In genomic region chr14:48154641-48155040, GRCm38 (mm10) we compare ENCODE assay signal across 20 mouse cellular contexts. TPM values are rescaled to one million over a fixed set of nuclear protein-coding genes. Genes with fewer than 3 reads are reported as not detected.
A peak's percentile ranks its signal among the peaks of the same experiment; 100 is the strongest.
DNase-seq lines count a peak whose midpoint lies in the region; ATAC-seq and TF ChIP-seq lines count a peak whose summit lies in the region.
"Had no signal": no experiment of that assay in that cellular context is flagged by ENCODE, and none has a peak within 500 bp of the region (broad histone marks: within the 10 kb centered on the region; RNA-seq: fewer than 3 reads in every experiment).

No protein-coding gene starts in this region.

- H3K4me3 ChIP-seq in embryonic facial prominence, embryonic 13.5 days = no peak overlapping the region
- H3K4me3 ChIP-seq in embryonic facial prominence, embryonic 10.5 days = no peak overlapping the region
- no peak overlapping the region for H3K4me3 ChIP-seq in kidney, embryonic 14.5 days (ENCODE audit: low read length)
- no peak overlapping the region for H3K4me3 ChIP-seq in kidney, adult 2 months (ENCODE audit: insufficient read depth, low read depth, low read length)
- H3K4me3 ChIP-seq in liver, adult 2 months (ENCODE audit: insufficient read depth, low read depth, low read length) = no peak overlapping the region
- H3K4me3 ChIP-seq in liver, embryonic 12.5 days = no peak overlapping the region
- no peak overlapping the region for H3K4me3 ChIP-seq in layer of hippocampus, adult 2 months
- H3K4me3 ChIP-seq: forebrain, embryonic 15.5 days; heart, embryonic 15.5 days; hindbrain, embryonic 13.5 days had no signal

- ATAC-seq in embryonic facial prominence, embryonic 13.5 days (ENCODE audit: insufficient number of reproducible peaks, insufficient read depth, low FRiP score, low TSS enrichment, low read depth) = no peak
- ATAC-seq in kidney, embryonic 14.5 days (ENCODE audit: low FRiP score, low TSS enrichment) = peak; percentile 68; the same call in 1 of the 2 replicates
- no peak for ATAC-seq in liver, embryonic 12.5 days
- ATAC-seq: CD4-positive, CD25-positive, alpha-beta regulatory T cell, adult 4 months; forebrain, embryonic 15.5 days had no signal

- H3K4me1 ChIP-seq in embryonic facial prominence, embryonic 13.5 days = peaks cover 29% of the 10 kb centered on the region
- peaks cover 55% of the 10 kb centered on the region for H3K4me1 ChIP-seq in embryonic facial prominence, embryonic 10.5 days
- 0 out of 2 replicates have a peak, but pooled peaks cover 8% of the 10 kb centered on the region for H3K4me1 ChIP-seq in kidney, embryonic 14.5 days (ENCODE audit: control insufficient read depth, insufficient read depth, low read length)
- peaks cover 16% of the 10 kb centered on the region for H3K4me1 ChIP-seq in kidney, adult 2 months (ENCODE audit: control insufficient read depth, insufficient read depth, low read length)
- peaks cover 7% of the 10 kb centered on the region for H3K4me1 ChIP-seq in liver, adult 2 months (ENCODE audit: control insufficient read depth, insufficient read depth, low read length)
- no peaks in the 10 kb centered on the region for H3K4me1 ChIP-seq in liver, embryonic 12.5 days
- H3K4me1 ChIP-seq: forebrain, embryonic 15.5 days; heart, embryonic 15.5 days had no signal

- 0 out of 2 replicates have a peak overlapping the region, but pooled peaks have one; percentile 37 for H3K4me2 ChIP-seq in embryonic facial prominence, embryonic 13.5 days
- H3K4me2 ChIP-seq in kidney, embryonic 14.5 days (replicated peaks; ENCODE audit: low read depth, low read length) = no peak overlapping the region
- no peak overlapping the region for H3K4me2 ChIP-seq in liver, embryonic 12.5 days
- H3K4me2 ChIP-seq: forebrain, embryonic 15.5 days; heart, embryonic 11.5 days; heart, embryonic 15.5 days; hindbrain, embryonic 13.5 days had no signal

- DNase-seq in embryonic facial prominence, embryonic 10.5 days (ENCODE audit: low spot score) = no peak
- DNase-seq in kidney, adult 2 months = no peak
- peak; percentile 66 for DNase-seq in liver, adult 2 months (ENCODE audit: extremely low read depth, low read depth, low spot score)
- no peak for DNase-seq in layer of hippocampus, adult 2 months (ENCODE audit: low spot score in 2 of 2)
- DNase-seq: adrenal gland, adult 8-10 months; adrenal gland, postnatal 36 days; B cell, adult 2 months; cerebellum, adult 2 months; cerebellum, postnatal 10 days; gastrocnemius, postnatal 14 days; heart, postnatal 14 days had no signal

- no peak overlapping the region for H3K9ac ChIP-seq in embryonic facial prominence, embryonic 13.5 days
- no peak overlapping the region for H3K9ac ChIP-seq in kidney, embryonic 14.5 days (ENCODE audit: low read depth, low read length)
- no peak overlapping the region for H3K9ac ChIP-seq in liver, adult 2 months (ENCODE audit: low read depth, low read length)
- no peak overlapping the region for H3K9ac ChIP-seq in liver, embryonic 12.5 days
- H3K9ac ChIP-seq: forebrain, embryonic 15.5 days; heart, embryonic 15.5 days; hindbrain, embryonic 13.5 days had no signal

- no peaks in the 10 kb centered on the region for H3K27me3 ChIP-seq in embryonic facial prominence, embryonic 13.5 days
- H3K27me3 ChIP-seq in embryonic facial prominence, embryonic 10.5 days (replicated peaks; ENCODE audit: low read depth, poor library complexity, severe bottlenecking) = no peaks in the 10 kb centered on the region
- H3K27me3 ChIP-seq in kidney, embryonic 14.5 days (ENCODE audit: control insufficient read depth, insufficient read depth, low read length) = no peaks in the 10 kb centered on the region
- no peaks in the 10 kb centered on the region for H3K27me3 ChIP-seq in kidney, adult 2 months (replicated peaks; ENCODE audit: control insufficient read depth, insufficient read depth, low read length)
- H3K27me3 ChIP-seq in liver, adult 2 months (ENCODE audit: control insufficient read depth, insufficient read depth, low read length) = no peaks in the 10 kb centered on the region
- no peaks in the 10 kb centered on the region for H3K27me3 ChIP-seq in liver, embryonic 12.5 days (replicated peaks)
- H3K27me3 ChIP-seq: forebrain, embryonic 15.5 days; heart, embryonic 15.5 days; hindbrain, embryonic 13.5 days had no signal

- H3K9me3 ChIP-seq in embryonic facial prominence, embryonic 13.5 days = no peaks in the 10 kb centered on the region
- H3K9me3 ChIP-seq in embryonic facial prominence, embryonic 10.5 days = no peaks in the 10 kb centered on the region
- peaks cover 2% of the 10 kb centered on the region; the same call in 1 of the 2 replicates for H3K9me3 ChIP-seq in kidney, embryonic 14.5 days (ENCODE audit: control insufficient read depth, low read length)
- H3K9me3 ChIP-seq in liver, embryonic 12.5 days (replicated peaks) = no peaks in the 10 kb centered on the region
- H3K9me3 ChIP-seq: forebrain, embryonic 15.5 days; G1E; heart, embryonic 15.5 days; hindbrain, embryonic 13.5 days had no signal

- H3K27ac ChIP-seq in embryonic facial prominence, embryonic 13.5 days = no peak overlapping the region
- no peak overlapping the region for H3K27ac ChIP-seq in embryonic facial prominence, embryonic 10.5 days (replicated peaks)
- H3K27ac ChIP-seq in kidney, embryonic 14.5 days (ENCODE audit: low read depth, low read length) = no peak overlapping the region
- H3K27ac ChIP-seq in kidney, adult 2 months (ENCODE audit: insufficient read depth, low read depth, low read length) = no peak overlapping the region
- no peak overlapping the region for H3K27ac ChIP-seq in liver, adult 2 months (replicated peaks; ENCODE audit: insufficient read depth, low read depth, low read length)
- no peak overlapping the region for H3K27ac ChIP-seq in liver, embryonic 12.5 days
- no peak overlapping the region for H3K27ac ChIP-seq in layer of hippocampus, adult 2 months
- H3K27ac ChIP-seq: forebrain, embryonic 15.5 days; heart, embryonic 15.5 days had no signal

- no peak for TF ChIP-seq CTCF in kidney, adult 2 months (conservative IDR thresholded peaks at IDR 0.05; ENCODE audit: insufficient read depth, insufficient read length, low read depth, low read length)
- no peak for TF ChIP-seq CTCF in liver, adult 2 months (IDR thresholded peaks at IDR 0.05; ENCODE audit: low read depth, low read length)
- TF ChIP-seq CTCF in layer of hippocampus, adult 2 months (conservative IDR thresholded peaks at IDR 0.05) = no peak

- H3K36me3 ChIP-seq in embryonic facial prominence, embryonic 13.5 days = no peaks in the 10 kb centered on the region
- H3K36me3 ChIP-seq in embryonic facial prominence, embryonic 10.5 days (replicated peaks) = no peaks in the 10 kb centered on the region
- no peaks in the 10 kb centered on the region for H3K36me3 ChIP-seq in kidney, embryonic 14.5 days (ENCODE audit: control insufficient read depth, insufficient read depth, low read length)
- H3K36me3 ChIP-seq in kidney, adult 2 months (ENCODE audit: control insufficient read depth, insufficient read depth, low read length) = no peaks in the 10 kb centered on the region
- no peaks in the 10 kb centered on the region for H3K36me3 ChIP-seq in liver, adult 2 months (ENCODE audit: control insufficient read depth, insufficient read depth, low read length)
- no peaks in the 10 kb centered on the region for H3K36me3 ChIP-seq in liver, embryonic 12.5 days
- H3K36me3 ChIP-seq: forebrain, embryonic 15.5 days; G1E; heart, embryonic 15.5 days; hindbrain, embryonic 13.5 days had no signal

- 55% methylated on average over 8 of the region's 8 CpGs for WGBS in embryonic facial prominence, embryonic 13.5 days
- 72% methylated on average over 8 of the region's 8 CpGs for WGBS in embryonic facial prominence, embryonic 10.5 days
- WGBS in kidney, embryonic 14.5 days = 33% methylated on average over 8 of the region's 8 CpGs
- WGBS in kidney, adult 2 months = 41% methylated on average over 8 of the region's 8 CpGs
- WGBS in liver, adult 2 months = 50% methylated on average over 8 of the region's 8 CpGs
- WGBS in liver, embryonic 12.5 days (ENCODE audit: insufficient replicate concordance) = 79% methylated on average over 8 of the region's 8 CpGs

- no peak for TF ChIP-seq POLR2A in kidney, adult 2 months (IDR thresholded peaks at IDR 0.05; ENCODE audit: low read depth, low read length)
- no peak for TF ChIP-seq POLR2A in liver, adult 2 months (IDR thresholded peaks at IDR 0.05; ENCODE audit: extremely low read depth, insufficient read depth, low read length)

- H3K79me2 ChIP-seq in liver, adult 2 months (ENCODE audit: control insufficient read depth, insufficient read depth, low read length) = peaks cover 15% of the 10 kb centered on the region; the same call in 1 of the 2 replicates

RNA-seq across cellular contexts. Expression of gene Peli2, which starts 34.0 kb away (rescaled TPM):
- 5.2 and 6.8 TPM in 2 replicates for polyA plus RNA-seq in embryonic facial prominence, embryonic 13.5 days (2015; fragmentation: Nextera tagmentation; extraction: Ambion mirVana)
- polyA plus RNA-seq in embryonic facial prominence, embryonic 10.5 days (2016; fragmentation: Nextera tagmentation; extraction: Ambion mirVana) = 8.0 and 9.4 TPM in 2 replicates
- polyA plus RNA-seq in kidney, embryonic 14.5 days (2014; fragmentation: Nextera tagmentation; extraction: Ambion mirVana) = 6.1 and 10.8 TPM in 2 replicates
- polyA plus RNA-seq in kidney, adult 2 months (2012; rRNA removed) = 31.7 and 37.6 TPM in 2 replicates
- 14.7 and 16.8 TPM in 2 replicates for total RNA-seq in liver, adult 2 months (2014; rRNA removed)
- polyA plus RNA-seq in liver, adult 2 months (2012; rRNA removed) = 12.7 and 13.3 TPM in 2 replicates
- 1.7 and 1.8 TPM in 2 replicates for polyA plus RNA-seq in liver, embryonic 12.5 days (2016; fragmentation: Nextera tagmentation; extraction: Ambion mirVana)
- total RNA-seq in layer of hippocampus, adult 2 months (2021) = 10 to 100 TPM; 19.3 to 23.2 TPM
- polyA plus RNA-seq: G1E had no signal
